Mouse (Mus musculus) cerebellum, adult 18-20 months (tissue): ENCODE data around the gene H2-M10.2.

ENCODE experiments used
- DNase-seq, 2 experiments: peaks; one replicate each; pipeline ENCODE4 v3.0.0; 2021

H2-M10.2 gene

GRCm38 (mm10) chr17:36286390-36286789, at the start of gene H2-M10.2:
TSS of gene H2-M10.2 (minus strand) at chr17:36286490.
- DNase-seq: no peak

GRCm38 (mm10) chr17:36326055-36326454, 39.8 kb upstream of the H2-M10.2 start, which contains the start of gene H2-M10.1:
TSS of gene H2-M10.1 (minus strand) at chr17:36326155.
- DNase-seq: no peak

DNA sequence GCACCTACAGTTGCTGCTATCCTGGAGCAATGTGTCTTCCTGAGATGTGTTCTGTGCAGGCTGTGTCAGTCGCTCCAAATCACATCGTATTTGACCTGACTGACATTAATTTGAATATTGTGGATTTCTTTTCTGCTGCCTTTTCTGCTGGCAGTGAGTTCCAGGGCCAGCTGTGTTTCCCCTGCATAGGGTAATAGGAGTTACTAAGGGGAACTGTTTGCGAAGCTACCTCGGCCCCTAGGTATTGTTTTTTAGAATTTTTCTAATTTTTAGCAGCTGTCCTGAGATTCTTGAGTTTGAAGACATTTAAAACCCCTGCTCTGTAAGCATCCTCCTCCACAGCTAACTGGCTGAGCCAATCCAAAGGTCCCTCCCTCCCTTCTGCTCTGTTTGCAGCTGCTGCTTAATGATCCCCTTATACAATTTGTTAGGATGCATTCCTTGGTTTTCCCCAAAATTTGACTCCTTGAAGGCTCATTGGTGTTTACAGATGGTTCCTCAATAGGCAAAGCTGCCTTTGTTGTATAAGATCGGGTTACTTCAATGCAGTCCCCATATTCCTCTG, 29.5 kb upstream of the H2-M10.2 start:
- no peak for DNase-seq

DNA sequence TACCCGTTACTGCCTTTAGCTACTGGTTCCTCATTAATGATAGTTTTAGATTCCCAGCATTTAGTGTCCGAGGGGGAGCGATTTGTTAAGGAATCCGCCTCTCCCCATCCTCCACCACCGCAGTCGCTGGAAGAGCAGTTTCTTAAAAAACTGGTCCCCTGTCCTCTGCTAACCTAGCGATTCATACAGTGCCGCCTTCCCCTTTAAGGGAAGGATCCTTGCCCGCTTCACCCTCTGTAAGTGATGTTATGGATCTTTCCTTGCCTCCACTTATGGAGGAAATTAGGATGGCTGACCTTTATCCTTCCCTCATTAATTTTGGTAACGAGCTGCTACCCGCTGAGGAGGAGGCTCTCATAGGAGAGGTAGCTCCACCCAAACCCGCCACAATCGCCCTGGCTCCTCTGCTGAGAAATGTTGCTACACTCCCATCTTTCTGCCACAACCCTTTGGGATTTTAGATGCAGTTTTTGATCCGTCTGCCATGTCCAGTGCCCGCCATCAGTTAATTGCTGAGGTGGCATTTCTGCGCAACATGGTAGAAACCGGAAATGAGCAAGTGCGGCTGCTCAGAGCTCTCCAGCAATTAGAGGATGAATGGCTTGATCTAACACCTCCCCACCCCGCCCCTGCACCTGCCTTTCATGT, 28.9 kb upstream of the H2-M10.2 start:
- DNase-seq: peak; percentile 85 to 90

DNA sequence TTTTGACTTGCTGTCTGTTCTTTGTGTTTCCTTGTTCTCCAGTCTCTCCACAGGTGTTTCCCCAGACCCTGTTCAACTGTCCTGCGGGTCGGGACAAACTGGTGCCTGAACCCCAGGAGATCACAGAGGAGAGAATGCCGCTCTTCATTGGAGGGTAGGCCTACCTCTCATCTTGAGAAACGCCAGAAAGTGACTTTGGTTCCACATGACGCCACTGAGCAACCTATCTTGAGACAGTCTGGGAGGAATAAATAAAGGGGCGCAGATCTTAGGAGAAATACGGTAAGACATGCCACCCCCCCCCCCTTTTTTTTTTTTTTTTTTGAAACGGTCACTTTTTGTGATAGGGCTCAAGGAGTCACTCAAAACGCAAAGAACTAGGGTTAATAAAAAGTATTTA, 28.2 kb upstream of the H2-M10.2 start:
- DNase-seq: peak; percentile 17 to 36

- DNase-seq: no peak
These were observed 23.0 kb upstream of the H2-M10.2 start for GRCm38 (mm10) chr17:36309293-36309692.

- DNase-seq: peak; percentile 80 to 86
These were observed 22.6 kb upstream of the H2-M10.2 start for GRCm38 (mm10) chr17:36308855-36309254.

DNA sequence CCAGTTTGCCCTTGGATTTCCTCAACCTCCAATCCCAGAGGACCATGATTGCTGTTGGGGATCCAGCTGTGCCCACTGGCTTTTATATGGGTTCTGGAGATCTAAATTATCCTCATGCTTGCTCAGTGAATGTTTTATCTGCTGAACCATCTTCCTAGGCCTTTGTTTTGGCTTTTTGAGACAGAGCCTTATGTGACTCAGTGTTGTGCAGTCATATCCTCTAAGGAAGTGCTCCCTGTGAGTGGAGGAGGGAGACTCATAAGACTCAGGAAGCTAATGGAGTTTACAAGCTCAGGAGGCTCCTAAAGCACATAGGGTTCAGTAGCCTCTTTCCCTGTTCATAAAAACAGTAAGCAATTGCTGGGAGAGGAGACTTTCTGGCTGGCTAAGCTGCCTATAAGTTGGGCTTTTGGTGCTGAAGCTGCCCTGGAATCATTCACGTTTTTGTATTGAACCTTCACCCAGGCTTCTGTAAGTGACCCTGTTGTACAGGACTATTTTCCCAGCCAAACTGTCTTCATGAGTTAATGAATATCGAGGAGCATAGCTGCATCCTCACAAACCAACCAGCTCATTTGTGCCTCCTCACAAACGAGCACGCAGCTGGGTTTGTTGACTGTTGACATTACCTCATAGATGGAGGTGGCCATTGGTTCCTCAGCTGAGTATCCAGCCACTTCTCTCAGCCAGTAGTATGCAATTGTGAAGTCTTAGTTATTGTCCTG, 4.6 kb downstream of the H2-M10.2 start:
- no peak for DNase-seq

DNA sequence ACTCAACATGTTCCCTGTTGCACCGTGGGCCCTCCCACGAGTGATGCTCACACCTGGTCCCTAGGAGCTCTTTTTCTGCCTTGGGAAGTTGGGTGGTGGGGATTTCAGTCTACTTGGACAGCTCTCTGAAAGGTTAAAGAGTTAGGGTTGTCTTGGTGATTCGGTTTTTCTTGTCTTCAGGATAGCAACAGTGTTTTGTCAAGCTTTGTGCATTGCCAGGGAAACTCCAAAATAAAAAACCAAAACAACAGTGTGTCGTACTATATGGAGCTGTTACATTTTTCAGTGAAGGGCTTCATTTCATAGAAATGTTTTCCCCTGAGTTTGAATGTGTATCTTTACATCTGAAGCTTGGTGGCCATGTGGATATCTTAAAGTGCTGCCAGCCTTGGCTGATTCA, 11.5 kb downstream of the H2-M10.2 start:
- DNase-seq: no peak

DNA sequence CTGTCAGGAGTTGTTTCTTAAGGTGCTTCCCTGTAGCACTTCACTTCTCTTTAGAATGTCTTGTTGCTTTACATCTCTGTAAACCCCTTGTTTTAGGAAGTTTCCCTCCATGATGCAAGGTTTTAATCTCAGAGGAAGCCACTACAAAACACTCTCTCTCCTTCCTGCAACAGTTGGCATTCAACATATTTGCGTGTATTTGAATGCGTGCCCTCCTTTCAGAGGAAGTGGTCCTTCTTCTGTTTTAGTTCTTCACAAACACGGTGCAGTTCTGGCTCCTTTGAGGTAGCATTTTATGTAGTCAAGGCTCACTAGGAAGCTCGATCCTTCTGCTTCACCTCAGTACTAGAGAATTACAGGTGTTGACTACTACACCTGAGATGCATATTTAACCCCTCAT, 12.5 kb downstream of the H2-M10.2 start:
- DNase-seq: no peak

GRCm38 (mm10) chr17:36272643-36273366, 13.5 kb downstream of the H2-M10.2 start:
- no peak for DNase-seq

DNA sequence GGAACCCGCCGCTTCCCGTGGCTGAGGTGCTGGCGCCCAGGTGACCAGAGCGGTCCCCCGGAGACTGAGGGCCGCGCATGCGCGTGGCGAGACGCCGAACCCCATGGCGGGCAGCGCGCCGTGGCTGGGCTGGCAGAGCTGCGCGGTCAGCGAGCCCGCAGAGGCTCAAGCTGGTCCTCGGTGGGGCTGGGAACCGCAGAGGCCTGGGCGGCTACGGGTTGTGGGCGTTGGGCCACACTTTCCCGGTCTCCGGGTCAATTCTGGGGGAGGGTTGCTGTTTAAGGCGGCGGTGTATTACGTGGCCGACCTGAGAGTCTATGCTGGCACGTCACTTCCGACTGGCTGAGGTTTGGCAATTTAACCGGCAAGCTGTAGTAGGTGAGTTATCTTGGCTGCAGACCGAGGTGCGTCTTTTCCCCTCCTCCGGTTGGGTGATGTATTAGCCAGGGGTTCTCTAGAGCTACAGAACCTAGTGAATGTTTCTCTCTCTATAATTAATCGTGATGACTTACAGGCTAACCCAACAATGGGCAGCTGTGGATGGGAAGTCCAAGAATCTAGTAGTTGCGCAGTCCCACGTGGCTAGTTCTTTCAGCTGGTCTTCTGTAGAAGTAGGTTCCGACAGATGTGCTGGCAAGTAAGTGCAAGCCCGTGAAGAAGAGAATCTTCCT, 14.6 kb downstream of the H2-M10.2 start, which contains the start of gene Trim39:
Trim39 (minus strand) TSS at position 662 of the 671 bp plus-strand sequence.
- peak; percentile 85 to 92 for DNase-seq

DNA sequence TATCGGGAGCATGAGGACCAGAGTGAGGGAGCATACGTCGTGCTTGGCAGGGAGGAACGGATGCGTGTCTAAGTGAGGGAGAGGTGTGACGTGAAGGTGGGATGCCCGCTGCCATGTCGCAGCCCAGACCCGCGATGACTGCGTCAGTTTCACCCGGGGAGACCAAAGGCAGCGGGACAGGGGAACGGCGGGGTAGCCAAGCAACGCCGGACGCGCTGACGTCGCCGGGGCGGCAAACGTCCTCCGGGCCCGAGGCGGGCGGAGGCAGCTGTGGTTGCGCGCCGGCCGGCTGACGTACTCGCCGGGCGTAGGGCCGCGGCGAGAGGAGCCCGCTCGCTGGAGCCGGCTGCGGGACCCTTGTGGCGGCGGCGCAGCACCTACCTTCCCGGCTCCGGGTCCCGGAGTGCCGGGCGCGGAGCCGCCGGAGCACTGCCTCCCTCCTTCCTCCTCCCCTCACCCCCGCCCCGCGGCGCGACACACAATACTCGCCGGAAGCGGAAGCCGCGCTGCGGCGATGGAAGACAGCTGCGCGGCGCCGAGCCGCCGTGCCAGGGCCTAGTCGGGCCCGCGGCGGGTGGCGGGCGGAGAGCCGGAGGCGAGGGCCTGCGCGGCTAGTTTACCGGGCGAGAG, 15.2 kb downstream of the H2-M10.2 start:
- DNase-seq: peak; percentile 90 to 93

GRCm38 (mm10) chr17:36265834-36266233, 20.5 kb downstream of the H2-M10.2 start:
- DNase-seq: no peak

DNA sequence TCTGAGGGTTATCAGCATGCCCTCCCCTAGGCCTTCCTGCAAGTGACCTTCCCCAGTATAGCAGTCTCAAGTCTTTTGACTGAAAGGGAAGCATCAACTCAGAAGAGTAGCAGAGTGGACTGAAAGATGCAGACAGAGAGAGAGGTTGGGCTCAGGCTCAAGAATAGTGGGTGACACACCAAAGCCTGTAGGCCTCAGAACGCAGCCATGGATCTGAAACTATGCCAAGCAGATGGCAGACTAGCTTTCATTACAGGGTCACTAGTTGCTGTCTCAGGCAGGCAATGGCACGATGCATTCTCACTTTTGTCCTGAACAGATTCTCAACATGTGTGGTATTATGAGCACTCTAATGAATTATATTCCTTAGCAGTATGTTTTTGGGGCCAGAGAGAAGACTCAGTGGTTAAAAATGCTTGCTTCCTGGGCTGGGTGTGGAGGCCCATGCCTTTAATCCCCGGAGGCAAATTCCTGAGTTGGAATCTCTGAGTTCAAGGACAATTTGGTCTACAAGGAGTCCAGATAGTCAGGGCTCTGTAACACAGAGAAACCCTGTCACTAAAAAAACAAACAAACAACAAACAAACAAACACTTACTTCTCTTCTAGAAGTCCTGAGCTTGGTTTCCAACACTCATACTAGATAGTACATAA, 21.9 kb downstream of the H2-M10.2 start:
- no peak for DNase-seq

GRCm38 (mm10) chr17:36261511-36262166, 24.7 kb downstream of the H2-M10.2 start:
- DNase-seq: no peak

DNA sequence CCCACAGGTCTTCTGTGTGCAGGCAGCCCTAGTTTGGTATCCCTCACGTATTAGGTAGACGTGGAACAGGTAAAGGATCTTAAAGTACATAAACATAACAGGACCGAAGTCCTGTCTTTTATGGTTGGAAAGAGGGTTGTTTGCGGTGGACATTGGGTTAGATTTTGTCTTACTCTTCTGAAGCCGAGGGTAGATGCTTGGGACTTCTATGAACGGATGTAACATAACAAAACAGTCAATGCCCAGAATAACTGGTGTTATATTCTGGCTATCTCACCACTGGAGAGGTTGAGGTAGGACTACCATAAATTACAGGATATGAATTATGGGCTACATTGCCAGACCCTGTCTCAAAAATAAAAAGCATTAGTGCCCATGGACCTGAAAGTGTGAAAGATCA, 28.3 kb downstream of the H2-M10.2 start, which contains the start of gene Rpp21:
Rpp21 (minus strand) TSS at position 101 of the 400 bp plus-strand sequence.
- DNase-seq: no peak

DNA sequence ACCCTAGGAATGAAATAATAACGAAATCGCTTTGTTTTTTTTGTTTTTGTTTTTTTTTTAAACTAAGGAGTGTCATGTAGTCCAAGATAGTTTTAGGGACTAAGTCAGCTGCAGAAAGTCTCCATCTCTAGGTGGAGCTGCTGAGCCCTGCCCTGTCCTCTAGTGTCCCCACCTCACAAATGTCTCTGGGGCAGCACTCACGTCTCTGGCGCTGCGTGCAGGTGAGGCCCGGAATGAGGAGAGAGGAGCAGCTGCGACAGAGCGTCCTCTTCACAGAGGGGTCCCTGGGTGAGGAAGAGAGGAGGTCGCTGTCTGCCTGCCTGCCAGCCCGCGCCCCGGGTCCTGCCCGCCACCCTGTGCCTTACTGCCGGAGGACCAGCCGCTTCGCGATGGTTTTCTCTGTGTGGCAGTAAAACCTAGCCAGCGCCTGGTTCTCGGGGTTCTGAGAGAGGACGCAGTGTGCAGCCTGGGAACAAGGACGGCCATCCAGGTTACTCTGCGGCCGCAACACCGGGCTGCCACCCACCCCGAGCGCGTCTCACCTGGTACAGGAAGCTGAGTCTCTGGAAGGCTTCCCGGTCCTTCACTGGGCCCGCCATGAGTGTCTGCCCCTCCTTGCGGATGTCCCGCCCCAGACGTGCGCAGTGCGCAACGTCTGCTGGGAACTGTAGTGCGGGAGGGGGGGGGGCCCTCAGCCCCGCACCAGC, 28.9 kb downstream of the H2-M10.2 start:
- peak; percentile 90 to 92 for DNase-seq

DNA sequence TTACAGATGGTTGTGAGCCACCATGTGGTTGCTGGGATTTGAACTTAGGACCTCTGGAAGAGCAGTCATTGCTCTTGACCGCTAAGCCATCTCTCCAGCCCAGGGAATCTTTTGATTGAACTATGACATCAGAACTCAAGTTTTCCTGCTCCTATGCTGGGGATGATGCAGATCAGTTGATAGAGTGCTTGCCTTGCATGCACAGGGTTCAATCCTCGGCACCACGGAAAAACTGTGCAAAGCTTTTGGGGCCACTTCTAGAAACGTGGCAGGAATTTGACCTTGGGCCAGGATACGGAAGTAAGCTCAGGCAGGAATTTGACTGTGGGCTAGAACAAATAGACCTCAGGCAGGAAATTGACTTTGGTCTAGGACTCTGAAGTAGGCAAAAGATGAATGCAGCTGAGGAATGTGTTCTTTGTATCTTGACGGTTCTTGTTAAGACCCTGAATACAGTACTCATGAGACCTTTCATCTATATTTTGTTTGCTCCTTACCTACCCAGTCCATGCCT, 33.1 kb downstream of the H2-M10.2 start:
- DNase-seq: no peak

DNA sequence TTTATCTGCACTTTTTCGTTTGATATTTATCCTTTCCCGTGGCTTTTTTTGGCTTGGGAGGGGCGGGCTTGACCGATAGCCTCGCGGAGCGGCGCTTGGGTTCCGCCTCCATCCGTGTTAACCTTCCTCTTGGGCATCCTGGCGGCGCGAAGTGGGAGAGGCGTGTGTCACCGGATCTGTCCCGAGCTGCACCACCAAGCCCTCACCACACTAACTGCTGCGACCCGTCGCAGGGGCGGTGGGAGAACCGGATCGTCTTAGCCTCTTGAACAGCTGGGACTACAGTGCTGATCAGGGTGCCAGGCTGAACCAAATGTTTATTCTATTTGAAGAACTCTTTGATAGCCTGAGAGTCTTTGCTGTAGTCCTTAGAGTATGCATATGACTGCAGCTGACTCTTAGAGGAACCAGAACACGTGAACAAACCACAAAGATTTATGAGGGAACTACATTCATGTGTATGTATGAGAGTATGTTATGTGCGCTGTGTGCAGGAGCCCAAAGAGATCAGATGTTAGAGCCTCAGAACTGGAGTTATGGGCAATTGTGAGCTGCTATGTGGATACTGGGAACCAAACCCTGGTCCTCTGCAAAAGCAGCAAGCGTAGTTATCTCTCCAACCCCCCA, 33.9 kb downstream of the H2-M10.2 start:
- no peak for DNase-seq
